Mouse (Mus musculus): ENCODE data around the gene Fscn1.

- TF ChIP-seq GATA1 (IDR thresholded peaks at IDR 0.05; ENCODE audit: borderline replicate concordance, low read length): no peak
- TF ChIP-seq FLI1 (IDR thresholded peaks at IDR 0.05; ENCODE audit: low read length): no peak
These were observed 16.4 kb downstream of the Fscn1 start for GRCm38 (mm10) chr5:142976516-142976915.

Data from megakaryocyte, embryonic 14.5 days (primary cell).